Mouse (Mus musculus) MEL (cell line): ENCODE measurements at regions not wholly inside any gene's neighbourhood (a gene's known extent, or its start where the extent isn't known, plus 50 kb on each side); places are given as distances from the start of the nearest gene placed in this dataset.
A peak's percentile ranks its signal among the peaks of the same experiment; 100 is the strongest.

Source experiments
- DNase-seq: peaks from one replicate; pipeline ENCODE4 v3.0.0; 2011; ENCODE audit warnings: low read depth, low spot score
- H3K27ac ChIP-seq: 2 replicates; pipeline ENCODE4 v1.5.1; 2012; ENCODE audit warnings: low read depth, mild to moderate bottlenecking, control low read depth, low read length, moderate library complexity; ENCODE audit not compliant: control insufficient read depth
- H3K27me3 ChIP-seq, 2 experiments: fragments of 150-350 bp in 1 of 2; sonication (generic) in 1 of 2; 2 replicates each; pipeline ENCODE4 v1.6.1; 2012; ENCODE audit warnings: low read length in 2 of 2, mild to moderate bottlenecking in 2 of 2, improper control_type of control experiment in 1 of 2, moderate library complexity in 1 of 2; ENCODE audit not compliant: insufficient read depth in 2 of 2, control insufficient read depth in 1 of 2
- H3K36me3 ChIP-seq, 2 experiments: 2 replicates each; pipeline ENCODE4 v1.6.1; 2012 to 2014; ENCODE audit warnings: low read length in 2 of 2, improper control_type of control experiment in 1 of 2, inconsistent platforms in 1 of 2, mild to moderate bottlenecking in 1 of 2; ENCODE audit not compliant: insufficient read depth in 2 of 2, control insufficient read depth in 1 of 2
- H3K4me1 ChIP-seq, 2 experiments: fragments of 150-350 bp in 1 of 2; sonication (generic) in 1 of 2; 2 replicates each; pipeline ENCODE4 v1.6.1; 2012; ENCODE audit warnings: low read length in 2 of 2, improper control_type of control experiment in 1 of 2, mild to moderate bottlenecking in 1 of 2; ENCODE audit not compliant: insufficient read depth in 2 of 2, control insufficient read depth in 1 of 2
- H3K4me3 ChIP-seq, 2 experiments: fragments of 150-350 bp in 1 of 2; sonication (generic) in 1 of 2; 2 replicates each; pipeline ENCODE4 v1.5.1; 2012; ENCODE audit warnings: low read depth in 2 of 2, low read length in 2 of 2, mild to moderate bottlenecking in 2 of 2, moderate library complexity in 2 of 2, control low read depth in 1 of 2, improper control_type of control experiment in 1 of 2; ENCODE audit not compliant: control insufficient read depth in 1 of 2, insufficient read depth in 1 of 2
- H3K79me2 ChIP-seq: 2 replicates; pipeline ENCODE4 v1.6.1; 2012; ENCODE audit warnings: mild to moderate bottlenecking, low read length, moderate library complexity; ENCODE audit not compliant: control insufficient read depth, poor library complexity, insufficient read depth
- H3K9ac ChIP-seq: 2 replicates; pipeline ENCODE4 v1.6.1; 2012; ENCODE audit warnings: low read depth, mild to moderate bottlenecking, control low read depth, low read length, moderate library complexity; ENCODE audit not compliant: control insufficient read depth, poor library complexity, severe bottlenecking
- H3K9me3 ChIP-seq: fragments of 150-350 bp; sonication (generic); replicated peaks from 2 replicates; pipeline ENCODE4 v1.6.1; 2012; ENCODE audit warnings: mild to moderate bottlenecking, low read length, improper control_type of control experiment, moderate library complexity; ENCODE audit not compliant: insufficient read depth
- BHLHE40 ChIP-seq: IDR thresholded peaks from 2 replicates; pipeline ENCODE4 v1.6.1; 2012; ENCODE audit warnings: low read depth, mild to moderate bottlenecking, inconsistent platforms, low read length, improper control_type of control experiment, borderline replicate concordance
- CHD2 ChIP-seq: IDR thresholded peaks from 2 replicates; pipeline ENCODE4 v1.6.1; 2011; ENCODE audit warnings: low read length, improper control_type of control experiment
- CTCF ChIP-seq, 3 experiments: IDR thresholded peaks in 2 of 3; conservative IDR thresholded peaks in 1 of 3; 2 replicates each; pipeline ENCODE4 v1.5.1; 2011 to 2012; ENCODE audit warnings: low read length in 3 of 3, low read depth in 2 of 3, mild to moderate bottlenecking in 2 of 3, improper control_type of control experiment in 1 of 3, inconsistent platforms in 1 of 3, mixed read lengths in 1 of 3, moderate library complexity in 1 of 3; ENCODE audit not compliant: control insufficient read depth in 1 of 3, insufficient read depth in 1 of 3, poor library complexity in 1 of 3, severe bottlenecking in 1 of 3
- E2F4 ChIP-seq: IDR thresholded peaks from 2 replicates; pipeline ENCODE4 v1.6.1; 2011; ENCODE audit warnings: low read depth, low read length, improper control_type of control experiment, borderline replicate concordance
- ELF1 ChIP-seq: IDR thresholded peaks from 2 replicates; pipeline ENCODE4 v1.6.1; 2014; ENCODE audit warnings: low read depth, mild to moderate bottlenecking, inconsistent platforms, low read length, improper control_type of control experiment, moderate library complexity
- EP300 ChIP-seq, 2 experiments: IDR thresholded peaks; 2 replicates each; pipeline ENCODE4 v1.6.1; 2011; ENCODE audit warnings: improper control_type of control experiment in 2 of 2, low read length in 2 of 2, low read depth in 1 of 2, mild to moderate bottlenecking in 1 of 2
- ETS1 ChIP-seq: IDR thresholded peaks from 2 replicates; pipeline ENCODE4 v1.6.1; 2012; ENCODE audit warnings: low read depth, mild to moderate bottlenecking, inconsistent platforms, low read length, improper control_type of control experiment, moderate library complexity
- GABPA ChIP-seq: IDR thresholded peaks from 2 replicates; pipeline ENCODE4 v1.6.1; 2012; ENCODE audit warnings: low read depth, mild to moderate bottlenecking, inconsistent platforms, low read length, improper control_type of control experiment, moderate library complexity
- GATA1 ChIP-seq: IDR thresholded peaks from 2 replicates; pipeline ENCODE4 v1.6.1; 2011; ENCODE audit warnings: low read depth, low read length, improper control_type of control experiment
- KAT2A ChIP-seq: conservative IDR thresholded peaks from 2 replicates; pipeline ENCODE4 v1.6.1; 2012; ENCODE audit warnings: low read depth, low read length, improper control_type of control experiment, inconsistent platforms
- MAX ChIP-seq: IDR thresholded peaks from 2 replicates; pipeline ENCODE4 v1.6.1; 2011; ENCODE audit warnings: low read length, improper control_type of control experiment
- MAZ ChIP-seq: IDR thresholded peaks from 2 replicates; pipeline ENCODE4 v1.6.1; 2012; ENCODE audit warnings: low read depth, mild to moderate bottlenecking, inconsistent platforms, low read length, improper control_type of control experiment
- MEF2A ChIP-seq: IDR thresholded peaks from 2 replicates; pipeline ENCODE4 v1.6.1; 2014; ENCODE audit warnings: low read depth, mild to moderate bottlenecking, inconsistent platforms, low read length, improper control_type of control experiment; ENCODE audit not compliant: poor library complexity, insufficient replicate concordance, severe bottlenecking; ENCODE audit errors: extremely low read depth
- MXI1 ChIP-seq: IDR thresholded peaks from 2 replicates; pipeline ENCODE4 v1.6.1; 2011; ENCODE audit warnings: mild to moderate bottlenecking, low read depth, low read length, improper control_type of control experiment
- MYB ChIP-seq: IDR thresholded peaks from 2 replicates; pipeline ENCODE4 v1.6.1; 2011; ENCODE audit warnings: mild to moderate bottlenecking, low read depth, low read length, improper control_type of control experiment
- NELFE ChIP-seq: IDR thresholded peaks from 2 replicates; pipeline ENCODE4 v1.6.1; 2011; ENCODE audit warnings: low read depth, low read length, improper control_type of control experiment
- POLR2AphosphoS2 ChIP-seq: IDR thresholded peaks from 2 replicates; pipeline ENCODE4 v1.6.1; 2011; ENCODE audit warnings: low read length, improper control_type of control experiment
- RAD21 ChIP-seq: IDR thresholded peaks from 2 replicates; pipeline ENCODE4 v1.6.1; 2011; ENCODE audit warnings: mild to moderate bottlenecking, low read depth, low read length, improper control_type of control experiment
- RCOR1 ChIP-seq: IDR thresholded peaks from 2 replicates; pipeline ENCODE4 v1.6.1; 2012; ENCODE audit warnings: low read depth, mild to moderate bottlenecking, inconsistent platforms, low read length, improper control_type of control experiment
- SMC3 ChIP-seq: IDR thresholded peaks from 2 replicates; pipeline ENCODE4 v1.6.1; 2011; ENCODE audit warnings: low read depth, low read length, improper control_type of control experiment
- TAL1 ChIP-seq: IDR thresholded peaks from 2 replicates; pipeline ENCODE4 v1.6.1; 2012; ENCODE audit warnings: mild to moderate bottlenecking, inconsistent platforms, low read length, moderate library complexity, mixed read lengths
- TBP ChIP-seq: IDR thresholded peaks from 2 replicates; pipeline ENCODE4 v1.8.0; 2011; ENCODE audit warnings: low read depth, low read length, improper control_type of control experiment
- TCF12 ChIP-seq: IDR thresholded peaks from 2 replicates; pipeline ENCODE4 v1.6.1; 2014; ENCODE audit warnings: low read depth, mild to moderate bottlenecking, inconsistent platforms, low read length, improper control_type of control experiment, moderate library complexity
- UBTF ChIP-seq: IDR thresholded peaks from 2 replicates; pipeline ENCODE4 v1.6.1; 2012; ENCODE audit warnings: low read depth, mild to moderate bottlenecking, inconsistent platforms, low read length, improper control_type of control experiment, moderate library complexity, borderline replicate concordance; ENCODE audit not compliant: insufficient read depth
- USF1 ChIP-seq: IDR thresholded peaks from 2 replicates; pipeline ENCODE4 v1.6.1; 2014; ENCODE audit warnings: low read depth, mild to moderate bottlenecking, inconsistent platforms, low read length, improper control_type of control experiment, moderate library complexity
- ZMIZ1 ChIP-seq: IDR thresholded peaks from 2 replicates; pipeline ENCODE4 v1.6.1; 2012; ENCODE audit warnings: low read depth, mild to moderate bottlenecking, inconsistent platforms, low read length, improper control_type of control experiment, moderate library complexity
- ZNF384 ChIP-seq: IDR thresholded peaks from 2 replicates; pipeline ENCODE4 v1.6.1; 2012; ENCODE audit warnings: low read depth, mild to moderate bottlenecking, inconsistent platforms, low read length, improper control_type of control experiment

GRCm38 (mm10) chrX:10904072-10904471 is 189.3 kb downstream of the Mid1ip1 start (continued):
- TF ChIP-seq BHLHE40 (no peak), ELF1 (peak; percentile 74), CHD2 (no peak), USF1 (no peak), ETS1 (peak; percentile 67), E2F4 (no peak), MYB (0 out of 2 replicates have a peak, but pooled peaks have one; percentile 53), MAZ (no peak), TAL1 (peak; percentile 16; the same call in 1 of the 2 replicates), MXI1 (no peak), TCF12 (peak; percentile 42; the same call in 1 of the 2 replicates), RAD21 (no peak), TBP (peak; percentile 69), CTCF (IDR thresholded peaks at IDR 0.05 in 2 of 3, conservative IDR thresholded peaks at IDR 0.05 in 1 of 3; ENCODE audit: control insufficient read depth in 1 of 3, insufficient read depth in 1 of 3, low read depth in 2 of 3, low read length in 3 of 3, poor library complexity in 1 of 3, severe bottlenecking in 1 of 3) (no peak), POLR2AphosphoS2 (no peak), UBTF (no peak), GABPA (no peak), MEF2A (no peak), RCOR1 (no peak), KAT2A (no peak), GATA1 (peak; percentile 63), ZMIZ1 (no peak)
- TF ChIP-seq, all 39 proteins: peak for 12

DNA sequence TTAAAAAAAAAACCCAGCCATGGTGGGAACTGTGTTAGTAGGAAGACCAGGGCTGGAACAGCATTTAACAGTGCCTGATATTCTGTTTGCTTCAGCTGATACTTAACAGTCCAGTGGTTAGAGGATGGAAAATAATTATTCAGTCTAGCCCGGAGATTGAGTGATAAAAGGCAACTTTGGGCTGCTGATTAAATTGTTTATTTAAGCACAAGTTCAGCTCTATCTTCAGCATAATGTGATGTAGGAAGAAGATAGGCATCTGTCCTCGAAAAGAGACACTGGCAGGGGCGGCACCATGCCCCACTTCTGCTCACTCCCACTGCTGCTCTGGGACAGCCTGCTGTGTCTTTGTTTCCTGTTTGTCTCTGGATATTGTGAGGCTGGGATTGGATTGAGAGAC is 190.1 kb downstream of the Mid1ip1 start:
- Histone ChIP-seq H3K4me3 (peak overlapping the region; percentile 40 to 69), H3K9me3 (no peaks in the 10 kb centered on the region), H3K9ac (peak overlapping the region; percentile 47), H3K36me3 (peaks cover 0 to 12% of the 10 kb centered on the region in 2 experiments; a peak in 2 of 4 replicates), H3K27me3 (no peaks in the 10 kb centered on the region), H3K4me1 (peaks cover 0 to 12% of the 10 kb centered on the region in 2 experiments; a peak in 3 of 4 replicates), H3K27ac (peak overlapping the region; percentile 91), H3K79me2 (no peaks in the 10 kb centered on the region)
- TF ChIP-seq ZNF384 = peak; percentile 66
- peak; percentile 28 to 32; a peak in 1 of 4 replicates for TF ChIP-seq EP300 (IDR thresholded peaks at IDR 0.05; ENCODE audit: low read depth in 1 of 2, low read length in 2 of 2)
- TF ChIP-seq MAX = peak; percentile 47; the same call in 1 of the 2 replicates
- TF ChIP-seq GATA1 = peak; percentile 70
- TF ChIP-seq NELFE = no peak
- no peak for TF ChIP-seq BHLHE40
- no peak for TF ChIP-seq SMC3
- no peak for TF ChIP-seq KAT2A
- TF ChIP-seq CTCF (IDR thresholded peaks at IDR 0.05 in 2 of 3, conservative IDR thresholded peaks at IDR 0.05 in 1 of 3; ENCODE audit: control insufficient read depth in 1 of 3, insufficient read depth in 1 of 3, low read depth in 2 of 3, low read length in 3 of 3, poor library complexity in 1 of 3, severe bottlenecking in 1 of 3) = no peak
- peak; percentile 51 for DNase-seq
